Mouse (Mus musculus) midbrain, embryonic 16.5 days (tissue): ENCODE data around the gene Ccr3. TPM values are rescaled to one million over a fixed set of nuclear protein-coding genes. Genes with fewer than 3 reads are reported as not detected.

ENCODE experiments used
- ATAC-seq: fragments of 200-750 bp; cut with Nextera tagmentation; 2 replicates; pipeline ENCODE4 v1.8.0; 2017; ENCODE audit warnings: moderate TSS enrichment
- H3K27ac ChIP-seq: fragments of 300-500 bp; sonication (generic); 2 replicates; pipeline ENCODE4 v1.5.1; 2014; ENCODE audit warnings: mild to moderate bottlenecking, low read length, mixed read lengths
- H3K27me3 ChIP-seq: fragments of 300-500 bp; sonication (generic); 2 replicates; pipeline ENCODE4 v1.6.1; 2014; ENCODE audit warnings: low read depth, low read length, mixed read lengths; ENCODE audit not compliant: control insufficient read depth, insufficient read depth
- H3K36me3 ChIP-seq: fragments of 300-500 bp; sonication (generic); 2 replicates; pipeline ENCODE4 v1.6.1; 2014; ENCODE audit warnings: mild to moderate bottlenecking, low read length, moderate library complexity, mixed read lengths; ENCODE audit not compliant: control insufficient read depth, insufficient read depth
- H3K4me1 ChIP-seq: fragments of 300-500 bp; sonication (generic); 2 replicates; pipeline ENCODE4 v1.6.1; 2014; ENCODE audit warnings: mild to moderate bottlenecking, low read length, mixed read lengths; ENCODE audit not compliant: control insufficient read depth, insufficient read depth
- H3K4me2 ChIP-seq: fragments of 300-500 bp; sonication (generic); 2 replicates; pipeline ENCODE4 v1.6.1; 2014; ENCODE audit warnings: mild to moderate bottlenecking, low read length, mixed read lengths
- H3K4me3 ChIP-seq: fragments of 300-500 bp; sonication (generic); 2 replicates; pipeline ENCODE4 v1.5.1; 2014; ENCODE audit warnings: low read depth, mild to moderate bottlenecking, low read length, moderate library complexity, mixed read lengths
- H3K9ac ChIP-seq: fragments of 300-500 bp; sonication (generic); 2 replicates; pipeline ENCODE4 v1.6.1; 2014; ENCODE audit warnings: low read depth, low read length, mixed read lengths
- H3K9me3 ChIP-seq: fragments of 300-500 bp; sonication (generic); replicated peaks from 2 replicates; pipeline ENCODE4 v1.6.1; 2014; ENCODE audit warnings: mild to moderate bottlenecking, low read length, mixed read lengths; ENCODE audit not compliant: control insufficient read depth, poor library complexity, severe bottlenecking
- WGBS: fragments of 180-500 bp; shearing (Covaris S2); extraction: QIAGEN DNeasy Blood & Tissue Kit; methylation state at CpG from one replicate; pipeline ENCODE4 v1.1.7; 2014; 5-methylcytosine and 5-hydroxymethylcytosine counted together
- polyA plus RNA-seq: library from polyadenylated mRNA; unstranded; fragments of >200 nt; fragmentation: Nextera tagmentation; extraction: Ambion mirVana; gene quantifications from 2 replicates; pipeline ENCODE4 v1.2.1, GENCODE M21; 2015

Ccr3 gene
- polyA plus RNA-seq, 1 experiment from 2014 or later: not detected

DNA sequence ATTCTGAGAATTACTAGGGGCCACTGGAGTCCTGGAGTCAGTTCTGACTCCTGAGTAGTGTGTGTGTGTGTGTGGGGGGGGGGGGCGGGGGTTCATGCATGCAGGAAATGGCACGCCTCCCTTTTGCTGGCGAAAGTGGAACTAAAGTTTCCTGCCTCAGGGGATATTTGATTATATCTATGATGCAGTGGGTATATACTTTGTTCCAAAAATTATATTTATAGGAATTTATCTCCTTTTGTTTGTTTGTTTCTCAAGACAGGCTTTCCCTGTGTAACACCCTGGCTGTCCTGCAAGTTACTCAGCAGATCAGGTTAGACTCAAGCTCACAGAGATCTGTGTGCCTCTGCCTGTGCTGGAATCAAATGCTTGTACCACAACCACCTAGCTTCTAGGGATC, 32.1 kb upstream of the Ccr3 start:
- ATAC-seq: no peak
- no peak overlapping the region for H3K27ac ChIP-seq
- H3K9ac ChIP-seq: no peak overlapping the region
- no peaks in the 10 kb centered on the region for H3K9me3 ChIP-seq
- H3K27me3 ChIP-seq: no peaks in the 10 kb centered on the region
- no peak overlapping the region for H3K4me2 ChIP-seq
- 91% methylated on average over 3 of the region's 3 CpGs for WGBS
- H3K36me3 ChIP-seq: no peaks in the 10 kb centered on the region
- H3K4me1 ChIP-seq: no peaks in the 10 kb centered on the region
- no peak overlapping the region for H3K4me3 ChIP-seq

DNA sequence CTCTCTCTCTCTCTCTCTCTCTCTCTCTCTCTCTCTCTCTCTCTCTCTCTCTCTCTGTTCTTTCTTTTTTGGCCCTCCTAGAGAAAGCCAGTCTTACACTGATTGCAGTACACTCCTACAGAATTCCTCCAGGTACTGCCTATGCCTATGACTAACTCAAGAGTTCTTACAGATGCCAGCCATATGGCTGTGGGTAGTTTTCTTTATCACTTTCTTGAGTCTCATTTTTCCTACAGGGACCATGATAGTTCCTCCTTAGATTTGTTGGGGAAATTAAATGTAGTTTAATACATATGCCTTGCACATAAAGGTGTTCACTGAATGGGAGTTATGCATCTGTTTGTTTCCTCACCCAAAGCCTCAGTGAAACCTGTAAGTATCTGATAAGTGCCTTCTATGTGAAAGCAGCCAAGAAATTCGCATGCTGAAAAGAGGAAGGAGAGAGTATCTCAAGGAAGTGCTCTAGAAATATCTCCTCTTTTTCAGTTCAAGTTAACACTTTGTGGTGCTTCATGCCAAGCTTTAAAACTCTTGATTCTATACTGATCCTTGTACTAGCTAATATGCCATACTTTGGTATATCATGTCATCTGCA, 30.4 kb upstream of the Ccr3 start:
- WGBS: 55% methylated on average over 1 of the region's 1 CpGs
- no peak overlapping the region for H3K27ac ChIP-seq

DNA sequence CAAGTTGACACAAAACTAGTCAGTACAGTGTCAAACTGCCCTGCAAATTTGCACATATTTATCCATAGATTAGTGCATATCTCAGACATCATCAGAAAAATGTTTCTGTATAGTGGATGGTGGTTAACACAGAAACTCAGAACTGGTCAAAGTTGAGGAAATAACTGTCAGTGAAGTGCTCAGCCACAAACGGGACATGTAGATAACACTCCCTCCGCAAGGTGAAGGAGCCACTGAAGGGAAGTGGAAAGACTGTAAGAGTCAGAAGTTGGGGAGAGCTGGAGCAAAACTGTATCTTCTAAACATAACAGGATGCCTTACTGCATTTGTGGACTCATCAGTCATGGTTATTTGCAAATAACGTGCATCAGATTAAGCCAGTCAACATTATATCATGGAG, 24.1 kb upstream of the Ccr3 start:
- no peak overlapping the region for H3K9ac ChIP-seq
- H3K4me3 ChIP-seq: no peak overlapping the region
- no peaks in the 10 kb centered on the region for H3K27me3 ChIP-seq
- no peak overlapping the region for H3K27ac ChIP-seq
- no peaks in the 10 kb centered on the region for H3K9me3 ChIP-seq
- no peaks in the 10 kb centered on the region for H3K4me1 ChIP-seq
- H3K4me2 ChIP-seq: no peak overlapping the region
- ATAC-seq: no peak
- no peaks in the 10 kb centered on the region for H3K36me3 ChIP-seq
- 82% methylated on average over 3 of the region's 3 CpGs for WGBS

More for the DNA sequence above, 30.4 kb upstream of the Ccr3 start:
- H3K9ac ChIP-seq: no peak overlapping the region
- no peaks in the 10 kb centered on the region for H3K36me3 ChIP-seq
- no peak for ATAC-seq
- no peak overlapping the region for H3K4me2 ChIP-seq
- no peaks in the 10 kb centered on the region for H3K4me1 ChIP-seq
- no peak overlapping the region for H3K4me3 ChIP-seq
- H3K9me3 ChIP-seq: no peaks in the 10 kb centered on the region
- H3K27me3 ChIP-seq: no peaks in the 10 kb centered on the region

DNA sequence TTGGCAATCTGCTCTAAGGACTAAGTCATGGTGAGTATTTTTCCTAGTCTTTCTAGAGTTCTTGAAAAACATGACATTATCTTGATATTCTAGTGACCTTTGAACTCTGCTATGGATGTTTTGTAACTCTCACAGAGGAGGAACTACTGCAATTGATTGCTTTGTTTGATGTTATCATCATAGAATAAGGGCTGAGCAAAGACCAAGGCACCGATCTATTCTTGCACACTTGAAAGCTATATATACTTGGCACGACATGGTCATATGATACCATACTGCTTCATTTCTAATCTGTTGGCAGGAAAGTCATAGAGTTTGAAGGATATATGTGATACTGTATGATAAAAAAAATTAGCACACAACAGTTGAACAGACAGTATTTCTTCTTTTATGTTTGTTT, 22.0 kb upstream of the Ccr3 start:
- H3K27me3 ChIP-seq: no peaks in the 10 kb centered on the region
- WGBS: 89% methylated on average over 2 of the region's 2 CpGs
- H3K36me3 ChIP-seq: no peaks in the 10 kb centered on the region
- no peak for ATAC-seq
- H3K4me2 ChIP-seq: no peak overlapping the region
- no peaks in the 10 kb centered on the region for H3K4me1 ChIP-seq
- no peaks in the 10 kb centered on the region for H3K9me3 ChIP-seq
- H3K27ac ChIP-seq: no peak overlapping the region
- no peak overlapping the region for H3K9ac ChIP-seq
- H3K4me3 ChIP-seq: no peak overlapping the region

DNA sequence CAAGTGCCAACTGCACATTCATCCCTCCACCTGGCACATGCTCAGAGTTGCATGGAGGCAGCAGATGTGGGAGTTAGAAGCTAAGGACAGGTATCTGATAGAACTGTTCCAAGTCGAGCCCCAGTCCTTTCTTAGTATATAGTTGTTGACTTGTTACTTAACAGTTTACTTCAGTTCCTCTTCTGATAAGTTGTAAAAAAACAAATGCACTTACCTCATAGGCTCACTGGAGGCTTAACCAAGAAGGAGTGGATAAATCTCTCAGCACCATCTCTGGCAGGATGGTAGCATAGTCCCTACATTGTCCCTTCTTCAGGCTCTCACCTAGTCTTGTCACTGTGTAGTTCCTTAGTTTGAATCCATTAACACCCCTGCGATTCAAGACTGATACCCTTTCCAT, 9.1 kb upstream of the Ccr3 start:
- H3K4me2 ChIP-seq: no peak overlapping the region
- no peak overlapping the region for H3K4me3 ChIP-seq
- ATAC-seq: no peak
- 82% methylated on average over 2 of the region's 2 CpGs for WGBS
- H3K27ac ChIP-seq: no peak overlapping the region
- no peaks in the 10 kb centered on the region for H3K36me3 ChIP-seq
- H3K27me3 ChIP-seq: no peaks in the 10 kb centered on the region
- no peaks in the 10 kb centered on the region for H3K4me1 ChIP-seq
- H3K9me3 ChIP-seq: no peaks in the 10 kb centered on the region
- H3K9ac ChIP-seq: no peak overlapping the region

DNA sequence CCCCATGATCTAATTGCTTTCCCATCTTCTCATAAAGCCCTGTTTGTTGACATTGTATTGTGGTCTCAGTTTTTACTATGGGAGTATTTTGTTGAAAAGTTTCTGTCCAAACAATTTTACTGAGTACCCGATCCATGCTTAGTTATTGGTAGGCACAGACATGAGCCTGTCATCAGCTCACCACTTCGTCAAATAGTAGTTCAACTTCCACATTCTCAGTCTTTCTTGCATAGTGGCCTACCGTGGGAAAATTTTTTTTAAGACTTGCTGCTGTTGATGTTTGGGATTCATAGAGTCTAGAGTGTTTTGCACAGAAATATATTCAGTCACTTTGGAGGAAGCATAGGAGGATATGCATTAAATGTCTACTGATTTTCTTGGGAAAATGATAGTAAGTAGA, 8.5 kb upstream of the Ccr3 start:
- no peak overlapping the region for H3K4me3 ChIP-seq
- no peaks in the 10 kb centered on the region for H3K36me3 ChIP-seq
- H3K27ac ChIP-seq: no peak overlapping the region
- WGBS: 93% methylated on average over 3 of the region's 3 CpGs
- H3K4me1 ChIP-seq: no peaks in the 10 kb centered on the region
- H3K4me2 ChIP-seq: no peak overlapping the region
- no peak for ATAC-seq
- H3K9ac ChIP-seq: no peak overlapping the region
- no peaks in the 10 kb centered on the region for H3K27me3 ChIP-seq
- no peaks in the 10 kb centered on the region for H3K9me3 ChIP-seq

DNA sequence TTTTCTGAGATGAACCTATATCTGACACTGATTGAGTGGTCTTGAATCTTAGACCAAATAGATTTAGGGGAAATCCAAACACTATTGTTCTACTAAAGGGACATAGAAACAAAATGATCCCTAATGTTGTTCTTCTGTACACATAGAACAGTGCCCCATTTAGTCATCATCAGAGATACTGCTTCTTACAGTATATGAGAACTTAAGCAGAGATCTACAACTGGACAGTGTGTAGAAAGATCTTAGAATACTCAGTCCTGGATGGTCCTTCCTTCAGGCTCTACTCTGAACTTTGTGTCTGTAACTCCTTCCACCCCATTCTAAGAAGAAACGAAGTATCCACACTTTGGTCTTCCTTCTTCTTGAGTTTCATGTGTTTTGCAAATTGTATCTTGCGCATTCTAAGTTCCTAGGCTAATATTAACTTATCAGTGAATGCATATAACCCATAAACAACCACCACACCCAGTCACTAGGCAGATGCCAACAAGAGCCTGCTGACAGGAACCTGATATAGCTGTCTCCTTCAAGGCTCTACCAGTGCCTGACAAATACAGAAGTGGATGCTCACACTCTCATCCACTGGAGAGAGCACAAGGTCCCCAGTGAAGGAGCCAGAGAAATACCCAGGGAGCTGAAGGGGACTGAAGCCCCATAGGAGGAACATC, 6.7 kb upstream of the Ccr3 start:
- H3K27ac ChIP-seq: no peak overlapping the region
- no peak overlapping the region for H3K9ac ChIP-seq
- no peaks in the 10 kb centered on the region for H3K27me3 ChIP-seq
- no peaks in the 10 kb centered on the region for H3K4me1 ChIP-seq
- ATAC-seq: no peak
- no peak overlapping the region for H3K4me3 ChIP-seq
- no peaks in the 10 kb centered on the region for H3K9me3 ChIP-seq
- no peak overlapping the region for H3K4me2 ChIP-seq
- H3K36me3 ChIP-seq: no peaks in the 10 kb centered on the region
- 84% methylated on average over 2 of the region's 2 CpGs for WGBS

DNA sequence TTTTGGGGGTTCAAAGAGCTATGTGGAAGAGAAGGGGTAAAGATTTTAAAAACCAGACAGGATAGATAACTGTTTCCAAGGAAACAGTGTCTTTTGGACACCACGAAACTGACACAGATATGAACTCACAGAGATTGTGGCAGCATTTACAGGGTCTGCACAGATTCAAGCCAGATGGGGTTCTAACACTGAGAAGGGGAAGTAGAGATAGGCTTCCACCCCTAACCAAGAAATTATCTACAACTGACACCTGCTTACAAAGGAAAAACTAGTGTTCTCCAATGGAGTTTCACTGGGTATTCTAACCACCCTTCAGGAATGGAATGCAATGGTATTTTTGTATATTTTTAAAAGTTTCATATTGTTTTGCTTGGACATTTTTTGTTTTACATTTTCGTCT, 5.7 kb upstream of the Ccr3 start:
- no peak overlapping the region for H3K4me3 ChIP-seq
- H3K4me1 ChIP-seq: no peaks in the 10 kb centered on the region
- no peak overlapping the region for H3K9ac ChIP-seq
- no peaks in the 10 kb centered on the region for H3K9me3 ChIP-seq
- no peak overlapping the region for H3K27ac ChIP-seq
- H3K4me2 ChIP-seq: no peak overlapping the region
- ATAC-seq: no peak
- H3K27me3 ChIP-seq: no peaks in the 10 kb centered on the region
- 73% methylated on average over 2 of the region's 2 CpGs for WGBS
- no peaks in the 10 kb centered on the region for H3K36me3 ChIP-seq

DNA sequence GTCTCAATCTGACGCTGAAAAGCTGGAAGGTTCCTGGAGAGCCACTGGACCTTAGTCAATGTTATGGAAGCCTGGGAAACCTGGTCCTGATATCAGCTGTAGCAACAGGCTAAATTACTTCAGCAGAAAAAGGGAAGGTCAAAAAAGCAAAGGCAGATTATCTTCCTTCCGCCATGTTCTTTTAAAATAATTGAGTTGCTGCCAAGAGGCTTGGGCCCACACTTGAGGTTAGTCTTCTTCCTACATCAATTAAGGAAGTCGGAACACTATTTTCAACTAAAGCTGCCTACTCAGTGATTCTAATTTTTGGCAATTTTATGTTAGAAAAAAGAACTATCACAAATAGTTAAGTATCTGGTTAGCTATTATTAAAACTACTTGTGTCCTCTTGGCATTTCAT, 1.9 kb upstream of the Ccr3 start:
- WGBS: 97% methylated on average over 3 of the region's 3 CpGs
- no peaks in the 10 kb centered on the region for H3K4me1 ChIP-seq

More for the DNA sequence above, 1.9 kb upstream of the Ccr3 start:
- no peaks in the 10 kb centered on the region for H3K9me3 ChIP-seq
- H3K4me3 ChIP-seq: no peak overlapping the region
- no peak for ATAC-seq
- H3K27ac ChIP-seq: no peak overlapping the region
- no peak overlapping the region for H3K9ac ChIP-seq
- no peak overlapping the region for H3K4me2 ChIP-seq
- H3K27me3 ChIP-seq: no peaks in the 10 kb centered on the region
- no peaks in the 10 kb centered on the region for H3K36me3 ChIP-seq
